Mouse (Mus musculus): ENCODE data around the gene Fancf. TPM values are rescaled to one million over a fixed set of nuclear protein-coding genes. Genes with fewer than 3 reads are reported as not detected.

Gene Fancf
- polyA plus RNA-seq, 2 experiments = 6.8 to 7.2 TPM

- H3K4me1 ChIP-seq (replicated peaks; ENCODE audit: control insufficient read depth in 2 of 2, insufficient read depth in 2 of 2, low read length in 1 of 2) = peaks cover 0 to 9% of the 10 kb centered on the region in 2 experiments; a peak in 2 of 4 replicates
- no peak overlapping the region for H3K4me3 ChIP-seq (ENCODE audit: insufficient read depth in 1 of 2, low read depth in 2 of 2, low read length in 2 of 2)
- H3K27me3 ChIP-seq (ENCODE audit: control insufficient read depth, insufficient read depth, low read length) = no peaks in the 10 kb centered on the region
- TF ChIP-seq EP300 (IDR thresholded peaks at IDR 0.05; ENCODE audit: low read depth) (no peak), CTCF (IDR thresholded peaks at IDR 0.05; ENCODE audit: low read depth) (no peak)
- peak; percentile 26 to 46 (median 35) for DNase-seq (ENCODE audit: low read depth in 3 of 3, low spot score in 3 of 3)
- no peaks in the 10 kb centered on the region for H3K36me3 ChIP-seq (replicated peaks; ENCODE audit: control insufficient read depth, insufficient read depth, low read depth)
- H3K9ac ChIP-seq (replicated peaks) = no peak overlapping the region
- H3K9me3 ChIP-seq (ENCODE audit: control insufficient read depth, low read length) = no peaks in the 10 kb centered on the region
- ATAC-seq (ENCODE audit: insufficient read depth) = peak; percentile 82; the same call in 1 of the 2 replicates
- WGBS (ENCODE audit: insufficient replicate concordance) = 34% methylated on average over 6 of the region's 6 CpGs
- peak overlapping the region; percentile 8; the same call in 1 of the 2 replicates for H3K4me2 ChIP-seq (ENCODE audit: low read depth)
- no peak overlapping the region for H3K27ac ChIP-seq
These were observed 11.2 kb downstream of the Fancf start for GRCm38 (mm10) chr7:51850877-51851276.

DNA sequence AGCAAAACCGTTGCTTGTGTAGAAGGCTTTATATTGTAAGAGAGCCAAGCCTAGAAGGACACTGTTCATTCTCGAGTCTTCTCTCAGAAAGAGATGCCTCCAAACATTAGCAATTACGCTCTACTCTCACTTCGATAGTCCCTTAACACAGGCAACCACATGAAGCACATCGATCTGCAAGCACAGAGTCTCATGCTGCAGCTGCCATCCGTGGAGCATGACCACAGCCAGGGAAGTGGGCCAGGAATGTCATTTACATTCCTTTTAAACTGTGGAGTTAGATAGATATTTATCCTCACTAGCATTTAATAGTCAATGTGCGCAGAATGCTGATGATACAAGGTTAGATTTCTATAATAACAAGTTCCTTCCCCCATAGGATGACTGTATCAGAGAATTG lies 21.6 kb downstream of the Fancf start:
- TF ChIP-seq EP300 (IDR thresholded peaks at IDR 0.05; ENCODE audit: low read depth) (no peak), CTCF (IDR thresholded peaks at IDR 0.05; ENCODE audit: low read depth) (no peak)
- Histone ChIP-seq H3K9ac (replicated peaks) (no peak overlapping the region), H3K9me3 (ENCODE audit: control insufficient read depth, low read length) (no peaks in the 10 kb centered on the region), H3K36me3 (replicated peaks; ENCODE audit: control insufficient read depth, insufficient read depth, low read depth) (no peaks in the 10 kb centered on the region), H3K4me1 (replicated peaks; ENCODE audit: control insufficient read depth in 2 of 2, insufficient read depth in 2 of 2, low read length in 1 of 2) (no peaks in the 10 kb centered on the region), H3K4me2 (ENCODE audit: low read depth) (no peak overlapping the region), H3K4me3 (ENCODE audit: insufficient read depth in 1 of 2, low read depth in 2 of 2, low read length in 2 of 2) (no peak overlapping the region), H3K27ac (no peak overlapping the region), H3K27me3 (ENCODE audit: control insufficient read depth, insufficient read depth, low read length) (no peaks in the 10 kb centered on the region)
- 68% methylated on average over 7 of the region's 7 CpGs for WGBS (ENCODE audit: insufficient replicate concordance)
- ATAC-seq (ENCODE audit: insufficient read depth) = no peak
- DNase-seq (ENCODE audit: low read depth in 3 of 3, low spot score in 3 of 3) = no peak

DNA sequence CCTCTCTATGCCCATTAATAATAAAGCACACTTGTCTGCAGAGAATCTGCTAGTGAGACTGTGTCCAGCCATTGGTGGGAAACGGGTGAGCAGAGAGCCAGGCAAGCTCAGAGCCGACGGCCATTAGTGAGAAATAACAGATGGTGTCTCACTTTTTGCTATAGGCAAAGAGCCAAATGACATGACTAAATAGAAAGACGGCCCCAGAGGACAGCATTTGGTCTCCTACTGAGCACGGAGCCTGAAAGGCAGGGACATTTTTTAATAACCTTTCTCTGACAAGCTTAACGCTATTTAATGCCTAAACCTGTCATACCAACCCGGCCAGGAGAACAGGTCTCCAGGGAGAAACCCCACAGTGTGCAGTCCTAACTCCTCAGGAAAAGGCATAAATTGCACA lies 30.1 kb downstream of the Fancf start:
- WGBS (ENCODE audit: insufficient replicate concordance) = 64% methylated on average over 7 of the region's 7 CpGs
- TF ChIP-seq EP300 (IDR thresholded peaks at IDR 0.05; ENCODE audit: low read depth) = no peak
- TF ChIP-seq CTCF (IDR thresholded peaks at IDR 0.05; ENCODE audit: low read depth) = no peak
- no peak for DNase-seq (ENCODE audit: low read depth in 3 of 3, low spot score in 3 of 3)
- no peak overlapping the region for H3K4me2 ChIP-seq (ENCODE audit: low read depth)
- H3K27ac ChIP-seq = no peak overlapping the region
- H3K9ac ChIP-seq (replicated peaks) = no peak overlapping the region
- H3K36me3 ChIP-seq (replicated peaks; ENCODE audit: control insufficient read depth, insufficient read depth, low read depth) = no peaks in the 10 kb centered on the region
- ATAC-seq (ENCODE audit: insufficient read depth) = no peak
- H3K4me1 ChIP-seq (replicated peaks; ENCODE audit: control insufficient read depth in 2 of 2, insufficient read depth in 2 of 2, low read length in 1 of 2) = no peaks in the 10 kb centered on the region
- no peaks in the 10 kb centered on the region for H3K27me3 ChIP-seq (ENCODE audit: control insufficient read depth, insufficient read depth, low read length)
- H3K4me3 ChIP-seq (ENCODE audit: insufficient read depth in 1 of 2, low read depth in 2 of 2, low read length in 2 of 2) = no peak overlapping the region
- H3K9me3 ChIP-seq (ENCODE audit: control insufficient read depth, low read length) = no peaks in the 10 kb centered on the region

GRCm38 (mm10) chr7:51823562-51824338 lies 38.3 kb downstream of the Fancf start:
- Histone ChIP-seq H3K36me3 (replicated peaks; ENCODE audit: control insufficient read depth, insufficient read depth, low read depth) (no peaks in the 10 kb centered on the region), H3K4me1 (replicated peaks; ENCODE audit: control insufficient read depth in 2 of 2, insufficient read depth in 2 of 2, low read length in 1 of 2) (no peaks in the 10 kb centered on the region), H3K4me2 (ENCODE audit: low read depth) (no peak overlapping the region), H3K27ac (no peak overlapping the region), H3K4me3 (ENCODE audit: insufficient read depth in 1 of 2, low read depth in 2 of 2, low read length in 2 of 2) (no peak overlapping the region), H3K9me3 (ENCODE audit: control insufficient read depth, low read length) (no peaks in the 10 kb centered on the region), H3K9ac (replicated peaks) (no peak overlapping the region), H3K27me3 (ENCODE audit: control insufficient read depth, insufficient read depth, low read length) (no peaks in the 10 kb centered on the region)
- TF ChIP-seq CTCF (IDR thresholded peaks at IDR 0.05; ENCODE audit: low read depth) (no peak), EP300 (IDR thresholded peaks at IDR 0.05; ENCODE audit: low read depth) (no peak)
- DNase-seq (ENCODE audit: low read depth in 3 of 3, low spot score in 3 of 3) = no peak
- ATAC-seq (ENCODE audit: insufficient read depth) = no peak
- WGBS (ENCODE audit: insufficient replicate concordance) = 56% methylated on average over 7 of the region's 7 CpGs

DNA sequence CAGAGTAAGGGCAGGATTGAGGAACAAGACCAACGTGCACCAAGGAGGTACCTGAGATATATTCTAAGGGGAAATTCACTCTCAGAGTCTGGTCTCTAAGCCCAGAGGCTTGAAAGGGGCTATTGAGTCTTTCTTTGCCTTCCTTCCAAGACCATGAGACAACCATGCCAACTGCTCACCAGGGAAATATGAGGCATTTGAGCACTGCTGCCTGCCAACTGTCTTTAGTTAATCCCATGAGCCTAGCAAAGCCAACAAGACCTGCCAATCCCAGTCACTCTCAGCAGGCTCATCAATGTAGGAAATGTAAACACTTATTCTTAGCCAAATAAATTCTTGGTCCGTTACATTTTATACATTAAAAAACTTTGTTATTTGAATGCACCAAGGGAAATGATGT lies 40.6 kb downstream of the Fancf start:
- Histone ChIP-seq H3K4me1 (replicated peaks; ENCODE audit: control insufficient read depth in 2 of 2, insufficient read depth in 2 of 2, low read length in 1 of 2) (no peaks in the 10 kb centered on the region), H3K4me2 (ENCODE audit: low read depth) (no peak overlapping the region), H3K9me3 (ENCODE audit: control insufficient read depth, low read length) (no peaks in the 10 kb centered on the region), H3K9ac (replicated peaks) (no peak overlapping the region), H3K36me3 (replicated peaks; ENCODE audit: control insufficient read depth, insufficient read depth, low read depth) (no peaks in the 10 kb centered on the region), H3K4me3 (ENCODE audit: insufficient read depth in 1 of 2, low read depth in 2 of 2, low read length in 2 of 2) (no peak overlapping the region), H3K27me3 (ENCODE audit: control insufficient read depth, insufficient read depth, low read length) (no peaks in the 10 kb centered on the region), H3K27ac (no peak overlapping the region)
- ATAC-seq (ENCODE audit: insufficient read depth) (no peak), DNase-seq (ENCODE audit: low read depth in 3 of 3, low spot score in 3 of 3) (no peak)
- WGBS (ENCODE audit: insufficient replicate concordance) = 42% methylated on average over 2 of the region's 2 CpGs
- TF ChIP-seq CTCF (IDR thresholded peaks at IDR 0.05; ENCODE audit: low read depth) = no peak
- no peak for TF ChIP-seq EP300 (IDR thresholded peaks at IDR 0.05; ENCODE audit: low read depth)

All from liver, embryonic 14.5 days (tissue).